In the genomic region with DNA sequence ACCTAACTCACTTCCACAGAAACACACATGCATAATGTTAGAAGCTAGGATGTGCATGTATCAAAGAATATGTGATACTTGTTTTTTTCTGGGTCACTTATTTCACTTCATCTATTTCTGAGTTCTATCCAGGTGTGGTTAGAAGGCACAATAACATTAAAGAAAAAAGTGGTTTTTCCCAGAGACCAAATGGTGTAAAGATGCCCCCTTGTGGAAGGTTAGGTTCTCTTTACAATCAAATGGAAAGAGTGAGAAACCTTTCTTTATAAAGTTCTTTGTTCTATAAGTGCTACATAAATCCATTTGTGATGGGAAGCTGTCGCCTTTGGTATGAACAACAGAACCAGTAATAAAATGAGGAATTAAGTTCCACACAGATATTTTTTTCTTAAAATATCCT, we compare ENCODE assay signal across 10 mouse cellular contexts. TPM values are rescaled to one million over a fixed set of nuclear protein-coding genes. Genes with fewer than 3 reads are reported as not detected.
A peak's percentile ranks its signal among the peaks of the same experiment; 100 is the strongest.
DNase-seq lines count a peak whose midpoint lies in the region; ATAC-seq and TF ChIP-seq lines count a peak whose summit lies in the region.
"Had no signal": no experiment of that assay in that cellular context is flagged by ENCODE, and none has a peak within 500 bp of the region (broad histone marks: within the 10 kb centered on the region; RNA-seq: fewer than 3 reads in every experiment).

No protein-coding gene starts in this region.

- intact Hi-C loops in left cerebral cortex, adult 2 months (cut with DNase I) = loop anchor here (2.0 to 5.0 kb wide), 4 partner anchors 103 to 465 kb away; partner anchors contain the start of gene B3galnt1

- no peak for TF ChIP-seq EP300 in ES-Bruce4 (IDR thresholded peaks at IDR 0.05; ENCODE audit: insufficient read depth, low read depth, low read length)

- peak; percentile 69 for TF ChIP-seq CTCF in left cerebral cortex, adult 2 months (IDR thresholded peaks at IDR 0.05)
- TF ChIP-seq CTCF in ES-Bruce4 (IDR thresholded peaks at IDR 0.05; ENCODE audit: low read depth, low read length) = peak; percentile 6

- H3K36me3 ChIP-seq in embryonic facial prominence, embryonic 11.5 days (replicated peaks; ENCODE audit: control insufficient read depth, insufficient read depth, low read depth, low read length) = no peaks in the 10 kb centered on the region
- no peaks in the 10 kb centered on the region for H3K36me3 ChIP-seq in embryonic facial prominence, embryonic 10.5 days (replicated peaks)
- H3K36me3 ChIP-seq in ES-Bruce4 (ENCODE audit: control insufficient read depth, insufficient read depth, low read length, poor library complexity, severe bottlenecking) = no peaks in the 10 kb centered on the region
- H3K36me3 ChIP-seq: embryonic facial prominence, embryonic 12.5 days had no signal

- ATAC-seq in embryonic facial prominence, embryonic 11.5 days (replicated peaks; ENCODE audit: insufficient number of reproducible peaks, low FRiP score, low TSS enrichment, low read depth) = no peak

- WGBS in embryonic facial prominence, embryonic 11.5 days = 70% methylated on average over 1 of the region's 1 CpGs
- 44% methylated on average over 1 of the region's 1 CpGs for WGBS in embryonic facial prominence, embryonic 10.5 days

- no peaks in the 10 kb centered on the region for H3K27me3 ChIP-seq in embryonic facial prominence, embryonic 11.5 days (ENCODE audit: control insufficient read depth, insufficient read depth, low read length)
- no peaks in the 10 kb centered on the region for H3K27me3 ChIP-seq in embryonic facial prominence, embryonic 10.5 days (replicated peaks; ENCODE audit: low read depth, poor library complexity, severe bottlenecking)
- H3K27me3 ChIP-seq in ES-Bruce4 (ENCODE audit: control insufficient read depth, insufficient read depth, low read length, poor library complexity, severe bottlenecking) = no peaks in the 10 kb centered on the region; the same call in none of the 2 replicates
- H3K27me3 ChIP-seq: embryonic facial prominence, embryonic 12.5 days had no signal

- no peak overlapping the region for H3K9ac ChIP-seq in embryonic facial prominence, embryonic 11.5 days (replicated peaks; ENCODE audit: low read length)
- no peak overlapping the region for H3K9ac ChIP-seq in ES-Bruce4 (ENCODE audit: low read depth, poor library complexity, severe bottlenecking)
- H3K9ac ChIP-seq: embryonic facial prominence, embryonic 12.5 days had no signal

- H3K27ac ChIP-seq in embryonic facial prominence, embryonic 11.5 days (replicated peaks; ENCODE audit: low read depth, low read length) = no peak overlapping the region
- H3K27ac ChIP-seq in embryonic facial prominence, embryonic 10.5 days (replicated peaks) = no peak overlapping the region
- no peak overlapping the region for H3K27ac ChIP-seq in left cerebral cortex, adult 2 months
- H3K27ac ChIP-seq in ES-Bruce4 (ENCODE audit: insufficient read depth, low read length) = no peak overlapping the region
- H3K27ac ChIP-seq: embryonic facial prominence, embryonic 12.5 days had no signal

- no peak for TF ChIP-seq POLR2A in ES-Bruce4 (IDR thresholded peaks at IDR 0.05; ENCODE audit: insufficient read depth, low read length)

- H3K4me3 ChIP-seq in embryonic facial prominence, embryonic 11.5 days (ENCODE audit: low read depth, low read length) = no peak overlapping the region
- H3K4me3 ChIP-seq in embryonic facial prominence, embryonic 10.5 days = no peak overlapping the region
- H3K4me3 ChIP-seq in left cerebral cortex, adult 2 months = no peak overlapping the region
- no peak overlapping the region for H3K4me3 ChIP-seq in ES-Bruce4 (ENCODE audit: low read depth, low read length)
- H3K4me3 ChIP-seq: embryonic facial prominence, embryonic 12.5 days had no signal

- peak; percentile 66 for DNase-seq in embryonic facial prominence, embryonic 11.5 days (ENCODE audit: low spot score)
- no peak for DNase-seq in embryonic facial prominence, embryonic 10.5 days (ENCODE audit: low spot score)
- DNase-seq in left cerebral cortex, adult 2 months (ENCODE audit: extremely low spot score in 1 of 2, low spot score in 2 of 2) = no peak
- DNase-seq in left cerebral cortex, adult 18-20 months (ENCODE audit: low spot score in 2 of 2) = no peak
- DNase-seq in lung, postnatal 10 days = peak; percentile 10
- DNase-seq in gastrocnemius, postnatal 25 days = no peak
- no peak for DNase-seq in spleen, postnatal 10 days (ENCODE audit: low spot score in 2 of 2)
- DNase-seq: kidney, postnatal 14 days had no signal

- no peaks in the 10 kb centered on the region for H3K9me3 ChIP-seq in embryonic facial prominence, embryonic 11.5 days (replicated peaks; ENCODE audit: control insufficient read depth, low read length)
- no peaks in the 10 kb centered on the region for H3K9me3 ChIP-seq in embryonic facial prominence, embryonic 10.5 days
- no peaks in the 10 kb centered on the region for H3K9me3 ChIP-seq in ES-Bruce4 (replicated peaks; ENCODE audit: control insufficient read depth, insufficient read depth, low read length, poor library complexity, severe bottlenecking)
- H3K9me3 ChIP-seq: embryonic facial prominence, embryonic 12.5 days had no signal

- no peaks in the 10 kb centered on the region for H3K4me1 ChIP-seq in embryonic facial prominence, embryonic 11.5 days (ENCODE audit: control insufficient read depth, insufficient read depth, low read length)
- no peaks in the 10 kb centered on the region for H3K4me1 ChIP-seq in embryonic facial prominence, embryonic 10.5 days
- H3K4me1 ChIP-seq in ES-Bruce4 (ENCODE audit: control insufficient read depth, insufficient read depth, low read length) = no peaks in the 10 kb centered on the region
- H3K4me1 ChIP-seq: embryonic facial prominence, embryonic 12.5 days had no signal

- no peak overlapping the region for H3K4me2 ChIP-seq in embryonic facial prominence, embryonic 11.5 days (ENCODE audit: low read depth, low read length)
- H3K4me2 ChIP-seq: embryonic facial prominence, embryonic 12.5 days had no signal

RNA-seq across cellular contexts. Expression of gene Nmd3, which starts 19.9 kb away (rescaled TPM):
- 152 and 161 TPM in 2 replicates for polyA plus RNA-seq in embryonic facial prominence, embryonic 11.5 days (2014; fragmentation: Nextera tagmentation; extraction: Ambion mirVana)
- 163 TPM in 2 replicates for polyA plus RNA-seq in embryonic facial prominence, embryonic 10.5 days (2016; fragmentation: Nextera tagmentation; extraction: Ambion mirVana)
- 10 to 100 TPM; 47.6 to 57.3 TPM for total RNA-seq in left cerebral cortex, adult 2 months (2021)
- total RNA-seq in left cerebral cortex, adult 18-20 months (2021) = 10 to 100 TPM; 53.7 to 57.0 TPM
- 215 and 251 TPM in 2 replicates for polyA plus RNA-seq in ES-Bruce4 (2011; ENCODE audit: insufficient read depth, insufficient read length, low read depth, missing spikeins)
- total RNA-seq in gastrocnemius, postnatal 25 days (2021) = 10 to 100 TPM; 24.2 to 34.7 TPM

Comparison
In these comparisons a context has a peak if more than half of its experiments do, and no peak if none do; other contexts are left out.
1. DNase-seq: peak in embryonic facial prominence, embryonic 11.5 days (single experiment) and lung, postnatal 10 days (single experiment); none in embryonic facial prominence, embryonic 10.5 days (single experiment), left cerebral cortex, adult 2 months (0 of 2), left cerebral cortex, adult 18-20 months (0 of 2), gastrocnemius, postnatal 25 days (single experiment) and spleen, postnatal 10 days (0 of 2).